Mouse (Mus musculus) limb, embryonic 14.5 days (tissue): ENCODE measurements around the gene Arfip1. TPM values are rescaled to one million over a fixed set of nuclear protein-coding genes. Genes with fewer than 3 reads are reported as not detected.
"Not testable (repeated sequence)": the region's sequence is repeated elsewhere in the genome, so short reads cannot be mapped to it uniquely, and the experiment has no call there.

Experiments
- ATAC-seq: fragments of 200-750 bp; cut with Nextera tagmentation; 2 replicates; pipeline ENCODE4 v1.8.0; 2017; ENCODE audit warnings: low read depth, moderate number of reproducible peaks, moderate TSS enrichment; ENCODE audit not compliant: low FRiP score
- DNase-seq: peaks from one replicate; pipeline ENCODE4 v3.0.0-alpha.2; 2015; ENCODE audit warnings: low spot score
- H3K27ac ChIP-seq: fragments of 300-500 bp; sonication (generic); replicated peaks from 2 replicates; pipeline ENCODE4 v1.5.1; 2014; ENCODE audit warnings: low read depth, mild to moderate bottlenecking, low read length, moderate library complexity, mixed read lengths
- H3K27me3 ChIP-seq: fragments of 300-500 bp; sonication (generic); 2 replicates; pipeline ENCODE4 v1.6.1; 2014; ENCODE audit warnings: low read length, mixed read lengths; ENCODE audit not compliant: control insufficient read depth, insufficient read depth
- H3K36me3 ChIP-seq: fragments of 300-500 bp; sonication (generic); 2 replicates; pipeline ENCODE4 v1.6.1; 2014; ENCODE audit warnings: mild to moderate bottlenecking, low read length, moderate library complexity, mixed read lengths; ENCODE audit not compliant: control insufficient read depth, insufficient read depth
- H3K4me1 ChIP-seq: fragments of 300-500 bp; sonication (generic); 2 replicates; pipeline ENCODE4 v1.6.1; 2014; ENCODE audit warnings: antibody characterized with exemption, low read length, mixed read lengths; ENCODE audit not compliant: control insufficient read depth, insufficient read depth
- H3K4me2 ChIP-seq: fragments of 300-500 bp; sonication (generic); replicated peaks from 2 replicates; pipeline ENCODE4 v1.6.1; 2014; ENCODE audit warnings: low read depth, mild to moderate bottlenecking, low read length, moderate library complexity; ENCODE audit not compliant: severe bottlenecking
- H3K4me3 ChIP-seq: fragments of 300-500 bp; sonication (generic); replicated peaks from 2 replicates; pipeline ENCODE4 v1.5.1; 2014; ENCODE audit warnings: low read length
- H3K9ac ChIP-seq: fragments of 300-500 bp; sonication (generic); 2 replicates; pipeline ENCODE4 v1.6.1; 2014; ENCODE audit warnings: mild to moderate bottlenecking, low read depth, low read length, moderate library complexity; ENCODE audit not compliant: severe bottlenecking
- H3K9me3 ChIP-seq: fragments of 300-500 bp; sonication (generic); 2 replicates; pipeline ENCODE4 v1.6.1; 2016; ENCODE audit warnings: low read length; ENCODE audit not compliant: control insufficient read depth
- POLR2A ChIP-seq: fragments of 200-500 bp; IDR thresholded peaks from 2 replicates; pipeline ENCODE4 v1.8.0; 2012; ENCODE audit warnings: inconsistent platforms, mild to moderate bottlenecking, moderate library complexity, borderline replicate concordance; ENCODE audit not compliant: insufficient read depth, insufficient read length; ENCODE audit errors: extremely low read depth
- WGBS: fragments of 180-500 bp; shearing (Covaris S2); extraction: QIAGEN DNeasy Blood & Tissue Kit; methylation state at CpG from one replicate; pipeline ENCODE4 v1.1.7; 2014; 5-methylcytosine and 5-hydroxymethylcytosine counted together
- polyA plus RNA-seq, 2 experiments: library from polyadenylated mRNA; depleted of rRNA in 1 of 2; stranded (reverse) in 1 of 2; unstranded in 1 of 2; fragments of >200 nt; fragmentation: Nextera tagmentation in 1 of 2; extraction: Ambion mirVana in 1 of 2; gene quantifications; 2 replicates each; pipeline versions ENCODE4 v1.2.1 to v1.2.3; 2012 to 2014

The Arfip1 gene
- polyA plus RNA-seq, 2 experiments, result 30.2 to 56.9 TPM

DNA sequence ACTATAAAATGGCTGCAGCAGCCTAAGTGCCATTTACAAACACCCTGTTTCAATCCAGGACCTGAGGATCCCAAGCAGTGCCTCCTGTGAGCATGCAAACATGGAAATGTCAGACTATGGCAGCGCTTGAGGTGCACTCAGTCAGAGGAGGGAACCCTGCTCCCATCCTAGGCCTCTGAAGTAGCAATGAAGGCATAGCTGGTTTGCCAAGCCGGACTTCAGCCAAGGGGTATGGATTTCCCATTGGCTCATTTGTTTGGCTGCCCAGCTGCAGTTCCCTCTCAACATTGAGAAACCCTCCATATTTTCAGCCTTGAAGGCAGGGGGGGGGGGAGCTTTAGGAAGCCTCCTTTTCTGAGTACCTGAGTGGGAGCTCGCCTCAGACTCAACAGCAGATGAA lies 24.1 kb downstream of the Arfip1 start:
- no peak for TF ChIP-seq POLR2A
- 96% methylated on average over 3 of the region's 3 CpGs for WGBS
- Histone ChIP-seq H3K9ac (no peak overlapping the region), H3K4me3 (no peak overlapping the region), H3K9me3 (no peaks in the 10 kb centered on the region), H3K4me1 (no peaks in the 10 kb centered on the region; the same call in 1 of the 2 replicates), H3K27me3 (no peaks in the 10 kb centered on the region), H3K27ac (no peak overlapping the region), H3K4me2 (no peak overlapping the region), H3K36me3 (no peaks in the 10 kb centered on the region)
- DNase-seq, result no peak
- ATAC-seq, result no peak

DNA sequence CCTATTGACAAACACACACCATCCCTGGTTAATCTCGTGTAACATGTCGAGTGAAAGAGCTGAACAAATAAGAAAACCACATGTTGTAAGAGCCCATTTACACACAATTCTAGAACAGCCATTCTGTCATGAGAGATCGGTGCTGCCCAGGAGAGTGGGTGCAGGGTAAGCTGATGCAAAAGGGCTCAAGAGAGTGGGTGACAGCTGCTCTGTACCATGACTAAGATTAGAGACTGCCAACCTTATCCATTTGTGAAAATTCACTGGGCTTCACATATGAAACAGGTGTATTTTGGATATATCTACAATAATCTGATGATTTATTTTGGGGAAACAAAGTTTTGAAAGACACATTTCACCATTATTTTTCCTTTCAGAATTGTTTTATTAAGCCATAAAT lies 26.6 kb downstream of the Arfip1 start:
- no peak for TF ChIP-seq POLR2A
- Histone ChIP-seq H3K36me3 (no peaks in the 10 kb centered on the region), H3K9me3 (no peaks in the 10 kb centered on the region)

DNA sequence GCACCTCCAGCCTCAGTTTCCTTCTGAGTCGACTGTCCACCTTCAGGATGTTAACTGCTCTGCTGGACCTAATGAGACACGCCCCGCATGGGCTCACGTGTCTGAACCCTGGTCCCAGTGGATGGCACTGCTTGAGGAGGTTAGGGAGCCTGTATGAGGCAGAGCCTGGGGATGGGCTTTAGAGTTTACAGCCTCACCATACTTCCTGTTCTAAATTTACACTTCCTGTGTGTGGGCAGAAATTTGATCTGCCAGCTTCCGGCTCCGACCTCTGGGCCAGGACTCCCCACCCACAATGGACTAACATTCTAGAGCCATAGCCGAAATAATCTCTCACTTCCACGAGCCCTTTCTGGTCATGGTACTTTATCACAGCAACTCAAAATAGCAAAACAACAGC lies 35.2 kb downstream of the Arfip1 start:
- H3K4me3 ChIP-seq, result no peak overlapping the region
- H3K36me3 ChIP-seq, result no peaks in the 10 kb centered on the region
- no peaks in the 10 kb centered on the region for H3K27me3 ChIP-seq
- H3K9me3 ChIP-seq, result no peaks in the 10 kb centered on the region
- no peak overlapping the region for H3K9ac ChIP-seq
- no peak for DNase-seq
- no peak for ATAC-seq
- 65% methylated on average over 8 of the region's 8 CpGs for WGBS
- TF ChIP-seq POLR2A, result no peak
- no peak overlapping the region for H3K4me2 ChIP-seq
- H3K27ac ChIP-seq, result no peak overlapping the region
- H3K4me1 ChIP-seq, result no peaks in the 10 kb centered on the region

More for the DNA sequence above, 26.6 kb downstream of the Arfip1 start:
- DNase-seq (no peak), ATAC-seq (no peak)
- Histone ChIP-seq H3K27ac (no peak overlapping the region), H3K4me2 (no peak overlapping the region), H3K4me1 (no peaks in the 10 kb centered on the region; the same call in 1 of the 2 replicates), H3K4me3 (no peak overlapping the region), H3K27me3 (no peaks in the 10 kb centered on the region), H3K9ac (no peak overlapping the region)
- WGBS, result 86% methylated on average over 3 of the region's 3 CpGs

DNA sequence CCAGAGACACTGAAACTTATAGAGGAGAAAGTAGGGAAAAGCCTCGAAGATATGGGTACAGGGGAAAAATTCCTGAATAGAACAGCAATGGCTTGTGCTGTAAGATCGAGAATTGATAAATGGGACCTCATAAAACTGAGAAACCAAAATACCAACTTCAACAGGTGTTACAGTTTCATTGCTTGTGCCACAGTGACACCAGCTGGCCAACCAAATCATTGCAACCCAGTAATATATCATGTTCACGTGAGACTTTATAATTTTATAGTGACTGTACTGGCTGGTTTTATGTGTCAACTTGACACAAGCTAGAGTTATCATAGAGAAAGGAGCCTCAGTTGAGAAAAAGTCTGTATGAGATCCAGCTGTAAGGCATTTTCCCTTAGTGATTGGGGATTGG lies 40.0 kb downstream of the Arfip1 start:
- WGBS, result 19% methylated on average over 3 of the region's 3 CpGs
- not testable (repeated sequence) for H3K4me3 ChIP-seq

DNA sequence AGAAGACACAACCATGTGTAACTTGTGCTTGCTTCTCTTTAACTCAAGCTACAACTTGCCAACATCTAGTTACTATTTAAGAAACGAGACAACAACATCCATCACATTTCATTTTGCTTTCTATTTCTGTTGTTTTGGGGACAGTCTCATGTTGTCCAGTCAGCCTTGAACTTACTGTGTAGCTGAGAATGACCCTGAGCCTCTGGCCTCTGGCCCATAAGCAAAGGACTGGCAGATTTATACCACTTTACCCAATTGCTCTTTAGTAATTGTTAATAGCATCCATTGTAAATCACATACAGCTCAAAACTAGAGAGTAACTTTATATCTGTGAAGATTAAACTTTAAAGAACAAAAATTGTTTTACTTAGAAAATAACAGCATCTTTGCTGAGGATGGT lies 40.5 kb downstream of the Arfip1 start:
- Histone ChIP-seq H3K27ac (no peak overlapping the region), H3K9me3 (no peaks in the 10 kb centered on the region), H3K36me3 (no peaks in the 10 kb centered on the region), H3K4me1 (no peaks in the 10 kb centered on the region), H3K4me2 (no peak overlapping the region), H3K27me3 (no peaks in the 10 kb centered on the region), H3K9ac (no peak overlapping the region), H3K4me3 (no peak overlapping the region)
- DNase-seq (no peak), ATAC-seq (no peak)
- WGBS, result 80% methylated on average over 1 of the region's 1 CpGs
- TF ChIP-seq POLR2A, result no peak

More for the DNA sequence above, 40.0 kb downstream of the Arfip1 start:
- peak; percentile 62 for DNase-seq
- H3K9me3 ChIP-seq, H3K4me1 ChIP-seq, H3K36me3 ChIP-seq, ATAC-seq, H3K9ac ChIP-seq, H3K4me2 ChIP-seq, H3K27me3 ChIP-seq, H3K27ac ChIP-seq: not testable (repeated sequence)

DNA sequence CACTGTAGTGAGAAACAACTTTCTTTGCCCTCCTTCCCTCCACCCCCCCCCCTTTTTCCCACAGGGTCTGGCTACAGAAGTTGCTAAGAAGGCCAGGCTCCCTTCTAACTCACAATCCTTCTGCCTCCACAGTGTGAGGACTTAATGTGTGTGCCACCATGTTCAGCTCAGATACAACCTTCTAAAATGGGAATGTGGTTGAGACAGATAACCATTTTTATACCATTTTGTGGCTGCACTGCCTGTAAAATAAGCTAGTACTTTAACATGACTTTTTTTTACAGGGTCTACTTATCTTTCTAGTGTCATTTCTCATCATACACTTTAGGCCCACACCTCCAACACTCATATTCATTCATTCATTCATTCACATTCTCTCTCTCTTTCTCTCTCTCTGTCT lies 41.8 kb downstream of the Arfip1 start:
- H3K4me2 ChIP-seq, result no peak overlapping the region
- no peak for TF ChIP-seq POLR2A
- H3K27ac ChIP-seq, result no peak overlapping the region
- H3K4me1 ChIP-seq, result no peaks in the 10 kb centered on the region
- no peaks in the 10 kb centered on the region for H3K9me3 ChIP-seq
- DNase-seq (no peak), ATAC-seq (no peak)
- H3K9ac ChIP-seq, result no peak overlapping the region
- H3K36me3 ChIP-seq, result no peaks in the 10 kb centered on the region
- no peak overlapping the region for H3K4me3 ChIP-seq
- H3K27me3 ChIP-seq, result no peaks in the 10 kb centered on the region
